Mouse (Mus musculus): ENCODE results near the gene C7.

DNA sequence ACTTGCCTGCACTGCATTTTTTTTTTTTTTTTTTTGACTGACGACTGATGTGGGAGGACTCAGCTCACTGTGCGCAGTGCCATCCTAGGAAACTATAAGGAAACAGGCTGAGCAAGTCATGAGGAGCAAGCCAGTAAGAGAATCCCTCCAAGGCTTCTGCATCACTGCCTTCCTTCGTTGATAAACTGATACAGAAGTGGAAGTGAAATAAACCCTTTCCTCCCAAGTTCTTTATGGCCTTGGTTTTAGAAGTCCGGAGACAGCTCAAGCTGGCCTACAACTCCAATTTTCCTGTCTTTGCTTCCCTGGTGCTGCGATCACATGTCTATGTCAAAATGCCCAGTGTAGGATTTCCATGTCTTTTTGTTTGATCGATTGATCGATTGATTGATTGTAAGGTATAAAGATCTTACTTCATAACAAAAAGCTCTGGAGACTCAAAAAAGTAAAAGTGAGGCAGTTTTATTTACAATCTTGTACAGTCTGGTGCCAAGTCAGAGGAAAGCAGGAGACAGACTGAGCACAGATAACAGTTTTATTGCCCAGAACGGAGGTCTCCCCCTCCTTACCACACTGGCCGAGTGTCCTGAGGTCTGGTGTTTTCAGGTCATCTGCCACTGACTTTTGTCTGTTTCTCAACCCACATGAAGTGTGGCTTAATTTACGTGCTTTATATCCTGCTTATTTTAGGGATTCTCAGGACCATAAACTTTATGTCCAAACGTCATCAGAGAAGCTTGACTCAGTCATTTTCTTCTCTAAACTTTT lies 32.2 kb upstream of the C7 start:
- TF ChIP-seq CTCF (IDR thresholded peaks at IDR 0.05; ENCODE audit: insufficient read depth, low read length) = no peak
- TF ChIP-seq POLR2A (IDR thresholded peaks at IDR 0.05; ENCODE audit: borderline replicate concordance, extremely low read depth, low read depth, low read length) = no peak

Data from lung, adult 2 months (tissue).